Mouse (Mus musculus) brain, embryonic 18.5 days (tissue): ENCODE measurements around the gene Pcnx4.

Experiments used
- DNase-seq: peaks from one replicate; pipeline ENCODE4 v3.0.0-alpha.2; 2012; ENCODE audit warnings: low read depth, low spot score

Pcnx4 gene

DNA sequence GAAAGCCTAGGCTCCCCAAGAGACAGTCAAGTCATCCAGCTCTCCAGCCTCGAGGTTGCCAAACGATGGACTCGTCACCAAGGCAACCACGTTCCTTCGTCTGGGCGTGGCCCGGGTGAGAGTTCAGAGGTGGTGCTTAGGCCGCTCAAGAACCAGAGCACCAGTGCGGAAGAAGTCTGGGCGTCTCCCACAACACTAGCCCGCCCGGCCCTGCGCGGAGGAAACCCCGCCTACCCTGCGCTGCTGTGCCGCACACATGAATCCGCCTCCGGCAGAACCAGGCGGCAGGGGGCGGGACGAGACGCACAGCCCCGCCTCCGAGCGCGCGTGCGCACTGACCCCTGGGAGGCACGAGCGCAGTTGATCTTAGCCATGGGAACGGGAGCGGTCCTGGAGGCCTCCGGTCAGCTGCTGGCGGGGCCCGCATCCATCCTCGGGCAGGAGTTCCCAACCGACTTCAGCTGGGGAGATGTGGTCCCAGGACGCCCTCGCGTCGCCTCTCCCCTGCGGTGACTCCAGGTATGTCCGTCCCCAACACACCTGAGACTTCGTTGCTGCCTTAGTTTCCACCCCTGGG is at the start of gene Pcnx4:
TSS of gene Pcnx4 (plus strand) at position 363 of the 577 bp plus-strand sequence.
- peak; percentile 85 for DNase-seq

DNA sequence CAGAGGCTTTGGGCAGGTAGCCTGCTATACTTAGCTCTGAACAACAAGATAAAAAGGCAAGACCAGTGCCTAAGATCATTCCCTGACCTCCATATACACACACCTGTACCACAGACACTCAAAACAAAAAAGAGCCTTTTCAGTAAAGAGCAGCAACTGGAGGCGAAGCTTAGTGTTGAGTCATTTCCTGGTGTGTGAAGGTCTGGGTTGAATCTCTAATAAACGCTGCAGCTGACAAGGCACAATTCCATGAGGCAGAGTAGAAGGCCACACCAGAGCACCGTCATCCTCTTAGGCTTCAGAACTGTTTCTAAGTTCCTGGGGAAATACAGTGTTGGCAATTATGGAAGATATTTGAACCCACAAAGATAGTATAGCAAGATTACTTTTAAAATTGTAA is 48.7 kb upstream of the Pcnx4 start:
- no peak for DNase-seq

DNA sequence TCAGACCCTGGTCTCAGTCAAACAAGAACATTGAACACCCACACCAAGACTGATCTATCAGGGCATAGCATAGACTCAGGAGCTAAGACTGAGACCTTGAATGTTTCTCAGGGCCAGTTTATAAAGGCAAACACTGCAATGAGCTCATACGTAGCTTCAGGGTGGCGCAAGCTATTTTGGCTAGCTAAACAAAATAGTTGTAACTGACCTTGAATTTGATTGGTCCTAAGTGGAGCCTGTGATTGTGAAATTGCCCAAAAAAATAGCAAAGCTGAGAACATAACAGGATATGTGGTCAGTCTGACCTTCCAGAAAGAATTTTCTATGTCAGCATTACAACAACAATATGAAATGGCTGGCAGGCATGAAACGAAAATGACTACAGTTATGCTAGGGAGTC is 46.2 kb upstream of the Pcnx4 start:
- no peak for DNase-seq

DNA sequence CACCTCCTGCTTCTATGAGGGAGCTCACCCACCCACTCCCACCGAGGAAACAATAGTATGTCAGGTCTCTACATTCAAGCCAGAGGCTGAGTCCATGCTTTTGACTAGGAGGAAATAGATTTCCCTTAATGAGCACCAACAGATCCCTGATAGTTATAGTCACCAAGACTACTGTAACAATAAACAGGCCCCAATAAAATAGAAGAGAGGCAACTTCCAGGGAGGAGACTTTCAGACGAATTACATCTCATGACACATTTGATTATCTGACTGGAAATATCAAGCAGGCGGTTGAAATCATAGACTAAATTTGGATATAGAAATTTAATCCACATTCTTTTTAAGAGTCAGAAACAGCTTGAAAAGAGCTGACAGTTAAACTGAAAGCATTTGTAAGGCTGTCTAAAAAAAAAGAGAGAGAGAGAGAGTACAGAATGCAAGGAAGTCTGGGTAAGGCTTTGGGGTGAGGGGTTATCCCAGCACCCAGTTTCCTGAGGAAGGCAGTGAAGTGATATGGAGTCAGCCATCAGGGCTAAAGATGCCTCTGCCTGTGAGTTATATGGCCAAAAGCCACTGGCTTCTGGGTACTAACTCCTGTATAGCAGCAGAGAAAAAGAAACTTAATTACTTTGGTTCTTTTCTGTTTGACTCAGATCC is 45.0 kb upstream of the Pcnx4 start:
- DNase-seq: no peak

DNA sequence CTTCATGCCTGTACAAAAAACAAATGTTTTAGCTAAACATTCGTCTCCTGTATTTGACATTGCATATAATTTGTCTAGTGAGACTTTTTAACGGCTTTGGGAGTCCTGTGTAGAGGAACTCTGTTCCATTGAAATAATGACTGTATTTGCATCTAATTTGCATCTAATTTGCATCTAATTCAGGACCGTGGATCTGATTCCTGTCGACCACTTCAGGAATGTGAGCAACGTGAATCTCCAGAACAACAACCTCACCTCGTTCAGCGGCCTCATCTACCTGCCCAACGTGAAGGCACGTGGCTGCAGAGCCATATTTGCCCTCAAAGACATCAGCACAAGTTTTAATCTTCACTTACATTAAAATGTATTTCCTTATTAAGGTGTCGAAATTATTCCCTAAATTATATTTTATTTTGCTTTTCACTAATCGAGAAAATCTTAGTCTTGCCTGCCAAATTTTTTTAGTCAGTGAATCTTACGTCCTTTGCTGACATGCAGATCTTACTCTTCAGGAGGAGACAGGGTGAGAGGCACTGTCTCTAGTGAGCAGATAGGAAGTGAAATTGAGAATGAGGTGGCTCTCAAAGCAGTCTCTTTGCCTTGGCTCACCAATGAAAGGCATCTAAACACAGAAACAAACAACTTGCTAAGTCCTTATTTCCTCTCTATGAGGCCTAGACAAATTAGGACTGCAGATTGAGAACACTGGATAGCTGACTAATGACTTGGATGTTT is 39.1 kb upstream of the Pcnx4 start:
- no peak for DNase-seq

DNA sequence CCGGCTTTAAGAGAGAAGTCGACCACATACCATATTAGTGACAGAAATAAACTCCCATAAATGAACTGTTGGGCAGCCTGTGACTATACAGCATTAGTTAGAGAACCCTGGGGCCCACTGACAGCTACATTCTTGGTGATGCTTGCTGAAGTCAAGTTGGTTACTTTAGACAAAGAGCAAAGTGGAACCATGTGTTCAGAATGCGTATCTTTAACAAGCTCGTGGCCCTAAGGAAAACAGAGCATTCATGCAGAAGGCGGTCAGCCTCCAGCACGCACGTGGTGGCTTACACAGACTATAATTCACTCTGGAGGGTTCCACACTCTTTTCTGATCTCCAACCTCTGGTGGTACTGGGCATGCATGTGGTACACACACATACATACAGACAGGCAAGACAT is 26.6 kb upstream of the Pcnx4 start:
- no peak for DNase-seq

DNA sequence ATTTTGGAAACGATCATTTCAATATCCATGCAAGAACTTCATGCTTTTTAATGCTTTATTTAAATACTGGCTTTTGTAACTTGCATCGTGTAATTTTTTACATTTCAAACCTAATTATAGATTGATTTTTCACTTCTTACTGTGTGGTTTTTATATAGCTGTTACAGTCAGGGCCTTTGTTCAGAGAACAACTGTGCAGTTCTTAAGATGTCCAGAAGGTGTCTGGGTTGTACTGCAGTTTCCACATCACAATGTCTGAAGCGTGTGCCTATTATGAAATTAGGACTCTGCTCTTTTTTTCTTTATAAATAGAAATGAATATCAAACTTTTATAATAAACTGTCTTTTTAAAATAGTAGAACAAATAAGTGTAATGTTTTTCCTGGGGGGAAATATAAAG is 20.7 kb upstream of the Pcnx4 start:
- peak; percentile 26 for DNase-seq

DNA sequence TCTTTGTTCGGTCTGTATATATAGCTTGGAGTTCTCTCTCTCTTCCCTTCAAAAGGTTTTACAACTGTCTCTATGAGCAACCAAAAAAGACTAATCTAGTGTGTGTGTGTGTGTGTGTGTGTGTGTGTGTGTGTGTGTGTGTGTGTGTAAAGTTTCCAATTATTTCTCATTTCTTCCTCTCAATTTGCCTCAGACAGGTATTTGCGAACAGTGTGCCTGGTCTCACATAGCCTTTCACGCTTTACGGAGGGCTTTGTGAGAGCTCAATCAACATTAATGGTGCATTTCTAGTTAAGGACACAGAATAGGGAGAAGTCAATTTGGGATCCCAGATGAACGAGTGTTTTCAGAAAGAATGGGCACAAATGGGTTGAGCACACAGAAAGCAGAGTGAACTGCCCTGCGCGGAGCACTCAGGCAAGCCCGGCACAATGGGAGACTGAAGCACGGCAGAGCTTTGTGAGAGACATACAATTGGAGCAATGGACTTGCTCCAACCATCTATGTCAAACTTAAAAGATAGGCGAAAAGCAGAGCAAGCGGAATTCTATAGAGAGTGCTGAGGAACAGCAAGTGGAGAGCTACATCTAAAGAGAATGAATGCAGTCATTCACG is 18.0 kb upstream of the Pcnx4 start:
- DNase-seq: no peak

DNA sequence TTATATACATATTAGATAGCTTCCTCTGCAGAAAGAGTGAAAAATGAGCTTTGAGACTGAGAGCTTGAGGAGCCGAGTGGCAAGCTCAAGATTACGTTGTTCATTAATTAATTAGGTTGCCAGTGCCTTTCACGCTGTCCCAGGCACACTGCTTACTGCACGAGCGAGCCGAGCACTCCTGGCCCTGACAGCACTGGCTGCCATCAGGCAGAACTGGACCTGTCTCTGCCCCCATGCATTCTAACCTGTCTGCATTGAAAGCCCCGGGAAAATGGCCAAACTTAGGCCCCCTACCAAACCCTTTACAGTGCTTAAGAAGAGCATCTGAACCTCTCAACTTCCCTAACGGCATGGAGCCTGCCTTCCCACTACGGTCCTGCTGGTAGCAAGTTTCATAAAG is 16.8 kb upstream of the Pcnx4 start:
- DNase-seq: no peak

DNA sequence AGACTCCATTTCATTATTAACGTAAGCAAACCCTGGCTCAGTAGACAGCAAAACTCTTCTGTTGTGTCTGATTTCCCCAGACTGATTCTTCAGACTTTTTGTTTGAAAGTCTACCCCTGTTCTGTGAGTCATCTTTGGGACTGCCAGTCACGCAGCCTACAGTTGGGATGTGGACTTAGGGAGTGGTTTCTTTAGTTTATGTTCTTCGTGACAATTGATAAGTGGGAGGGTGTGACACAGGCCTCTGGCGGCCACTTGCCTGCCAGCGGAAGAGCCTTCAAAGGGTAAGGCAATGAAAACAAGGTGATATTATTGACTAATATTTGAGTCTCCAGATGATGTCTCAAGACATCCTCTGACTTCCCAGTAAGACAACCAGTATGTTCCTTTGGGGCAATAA is 16.3 kb upstream of the Pcnx4 start:
- no peak for DNase-seq

DNA sequence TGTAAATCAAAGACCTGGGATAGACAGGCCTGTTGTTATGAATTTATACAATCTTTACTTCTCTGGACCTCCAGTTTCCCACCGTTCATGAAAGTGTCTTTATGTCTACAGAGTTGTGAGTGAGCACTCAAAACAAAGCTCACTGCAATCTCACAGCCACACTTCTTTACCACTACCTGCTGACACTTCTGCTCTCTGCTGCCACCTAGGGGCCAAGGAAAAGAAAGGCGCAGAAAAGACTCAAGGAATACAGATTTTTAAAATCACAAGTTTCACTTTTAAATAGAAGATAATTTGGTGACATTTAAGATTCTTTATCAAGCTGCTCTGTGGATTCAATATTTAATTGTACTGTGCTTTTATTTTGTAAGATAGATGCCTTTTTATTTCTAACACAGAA is 15.5 kb upstream of the Pcnx4 start:
- peak; percentile 28 for DNase-seq

DNA sequence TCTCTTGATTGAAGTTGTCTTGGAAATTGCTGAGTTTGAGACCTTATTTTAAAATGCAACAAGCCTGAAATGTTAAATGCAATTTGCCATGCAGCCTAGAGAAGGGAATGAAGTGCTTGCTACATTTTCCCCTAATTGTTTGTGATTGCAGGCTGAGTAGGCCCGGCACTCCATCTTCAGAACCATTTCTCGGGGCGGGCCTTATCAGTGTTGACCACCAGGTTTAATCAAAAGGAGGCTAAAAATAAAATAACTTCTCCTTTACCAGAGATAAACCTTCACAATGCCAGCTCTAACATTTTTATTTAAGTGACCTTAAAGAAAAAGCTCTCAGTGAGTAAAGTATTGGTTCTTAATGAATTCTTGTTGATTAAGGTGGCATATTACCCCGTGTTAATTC is 10.6 kb upstream of the Pcnx4 start:
- no peak for DNase-seq

DNA sequence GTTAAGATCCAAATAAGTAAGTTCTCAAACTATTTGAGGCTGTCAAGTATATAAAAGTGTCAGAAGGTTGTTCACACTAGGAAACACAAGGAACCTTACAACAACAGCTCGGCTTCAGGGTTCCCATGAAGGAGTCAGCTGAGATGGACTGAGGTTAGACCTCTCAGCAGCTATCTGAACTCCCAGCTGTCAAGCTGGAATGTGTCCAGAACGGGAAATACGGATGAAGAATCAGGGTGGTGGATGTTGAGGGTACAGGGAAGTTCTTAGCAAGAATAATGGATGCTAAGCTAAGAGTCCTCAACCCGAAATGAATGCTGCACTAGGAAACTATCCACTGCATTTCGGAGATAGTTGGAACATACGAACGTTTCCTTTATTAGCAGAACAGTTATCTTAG is 3.9 kb upstream of the Pcnx4 start:
- DNase-seq: no peak

DNA sequence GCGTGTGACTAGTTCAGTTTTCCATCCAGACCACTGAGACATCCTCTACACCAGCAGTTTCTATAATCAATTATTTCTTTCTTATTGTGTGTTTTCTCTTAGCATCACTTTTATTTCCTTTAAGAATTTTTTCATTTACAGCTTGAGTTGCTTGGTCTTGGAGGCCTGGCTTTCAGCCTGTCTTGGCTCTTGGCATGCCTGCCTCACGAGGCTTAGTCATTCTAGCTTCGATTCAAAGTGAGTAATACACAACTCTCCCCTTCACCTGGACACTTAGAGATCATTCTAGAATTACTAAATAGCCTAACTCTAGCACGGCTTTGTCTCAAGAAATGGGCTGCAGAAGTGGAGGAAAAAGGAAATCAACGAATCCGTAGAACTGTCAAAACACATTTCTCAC is 2.2 kb upstream of the Pcnx4 start:
- no peak for DNase-seq

DNA sequence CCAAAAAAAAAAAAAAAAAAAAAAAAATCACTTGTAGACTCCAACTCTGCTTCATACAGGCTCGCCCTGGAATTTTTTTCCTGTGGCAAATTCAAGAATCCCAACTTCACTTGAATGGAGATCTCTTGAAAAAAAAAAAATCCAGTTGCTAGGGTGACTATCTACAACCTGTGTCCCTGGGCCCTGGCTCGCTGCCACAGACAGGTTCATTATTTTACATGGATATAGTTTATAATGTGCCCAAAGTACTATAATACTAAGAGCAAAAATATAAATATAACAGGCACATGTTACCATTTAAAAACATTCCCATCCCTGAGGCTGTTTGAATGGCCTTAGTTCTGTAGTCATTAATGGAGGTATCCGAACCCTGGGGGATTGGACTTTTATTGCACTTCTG is 584 bp upstream of the Pcnx4 start:
- DNase-seq: peak; percentile 8

DNA sequence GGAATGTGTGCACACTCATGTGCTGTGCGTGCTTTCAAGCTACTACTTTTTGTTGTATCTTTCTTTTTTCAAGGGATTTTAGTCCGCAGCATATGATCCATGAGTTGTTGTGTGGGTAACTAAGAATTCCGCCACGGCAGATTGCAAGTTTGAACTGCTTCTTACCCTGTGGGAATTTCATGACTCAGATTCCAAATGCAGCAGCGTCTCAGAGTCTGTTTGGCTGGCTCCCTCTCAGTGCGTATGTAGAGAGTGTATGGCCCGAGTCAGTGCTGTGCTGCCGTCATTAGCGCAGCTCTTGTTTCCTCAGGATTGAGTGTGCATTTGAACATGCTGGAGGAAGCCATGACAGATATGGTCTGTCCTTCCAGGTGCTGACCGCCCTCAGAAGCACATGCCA is 2.4 kb downstream of the Pcnx4 start:
- no peak for DNase-seq

DNA sequence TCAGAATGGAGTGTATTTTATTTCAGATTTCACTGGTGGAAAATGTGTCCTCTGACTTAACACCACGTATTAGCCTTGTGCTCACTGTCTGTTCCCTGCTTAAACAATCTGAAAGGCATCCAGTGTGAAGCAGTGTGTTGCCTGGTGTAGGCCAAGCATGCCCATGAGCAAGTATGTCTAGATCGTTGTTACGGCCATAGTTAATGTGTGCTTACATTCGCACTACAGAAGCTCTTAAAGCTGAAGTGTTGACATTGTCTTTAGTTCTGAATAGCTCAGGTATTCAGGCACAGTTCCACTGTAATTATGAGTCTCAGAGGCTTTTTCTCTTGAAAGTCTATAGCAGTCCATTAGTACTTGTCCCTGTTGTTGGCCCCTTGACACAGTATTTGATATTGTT is 18.2 kb downstream of the Pcnx4 start:
- no peak for DNase-seq

DNA sequence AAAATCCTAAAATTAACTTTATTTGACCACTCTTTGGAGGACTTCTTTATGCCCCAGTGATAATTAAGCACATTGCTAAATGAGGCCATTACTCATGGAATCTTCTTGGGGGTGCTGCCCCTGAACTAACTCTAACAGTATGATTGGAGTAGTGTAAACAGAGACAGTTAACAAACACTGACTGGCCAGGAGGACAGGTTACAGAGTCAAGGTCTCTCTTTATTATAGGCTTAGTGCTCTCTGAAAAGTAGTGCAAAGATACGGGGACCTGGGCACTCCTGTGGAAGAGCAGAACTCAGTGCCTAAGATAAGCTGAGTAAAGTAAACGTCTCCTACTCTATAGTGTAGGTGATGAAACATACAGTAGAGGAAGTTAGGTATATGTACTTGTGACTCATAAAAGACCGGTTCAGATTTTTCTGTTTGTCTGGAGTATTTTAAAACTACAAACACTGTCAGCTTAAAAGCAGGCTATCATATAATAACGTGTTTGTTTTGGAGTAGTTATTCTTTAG is 28.2 kb downstream of the Pcnx4 start:
- no peak for DNase-seq

DNA sequence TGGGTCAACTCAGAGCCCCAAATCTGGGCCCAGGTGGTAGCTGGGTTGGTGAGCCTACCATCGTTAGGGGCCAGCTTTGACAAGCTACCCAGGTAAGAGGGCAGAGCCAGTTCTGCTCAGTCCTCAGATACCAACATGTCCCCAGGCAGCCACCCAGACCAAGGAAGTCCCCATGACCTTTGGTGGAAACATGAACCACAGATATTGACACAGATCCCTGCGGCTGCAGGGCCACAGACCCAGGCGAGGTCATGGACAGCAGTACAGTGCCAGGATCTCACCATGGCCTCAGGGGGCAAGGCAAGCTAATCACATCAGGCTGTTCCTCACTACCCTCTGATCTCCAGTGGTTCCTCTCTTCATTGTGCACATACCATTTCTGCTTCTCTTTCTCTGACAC is 45.8 kb downstream of the Pcnx4 start:
- no peak for DNase-seq

DNA sequence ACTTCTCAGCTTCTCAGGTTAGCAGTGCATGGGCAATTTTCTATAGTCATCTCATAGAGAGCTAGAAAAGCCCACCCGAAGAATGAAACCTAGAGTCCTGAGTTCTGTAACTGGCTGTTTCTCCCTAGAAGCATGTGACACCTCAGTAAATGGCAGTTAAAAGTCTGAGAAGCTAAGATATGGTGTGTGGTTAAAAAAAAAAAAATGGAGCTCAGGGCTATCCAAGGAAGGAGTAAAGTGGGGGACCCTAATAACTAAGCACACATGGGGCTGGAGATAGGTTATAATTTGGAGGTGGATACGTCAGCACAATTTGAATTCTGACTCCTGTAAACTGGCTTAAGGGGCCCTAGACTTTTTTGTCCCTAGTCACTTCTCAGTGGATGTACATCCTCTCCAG is 46.9 kb downstream of the Pcnx4 start:
- DNase-seq: no peak

DNA sequence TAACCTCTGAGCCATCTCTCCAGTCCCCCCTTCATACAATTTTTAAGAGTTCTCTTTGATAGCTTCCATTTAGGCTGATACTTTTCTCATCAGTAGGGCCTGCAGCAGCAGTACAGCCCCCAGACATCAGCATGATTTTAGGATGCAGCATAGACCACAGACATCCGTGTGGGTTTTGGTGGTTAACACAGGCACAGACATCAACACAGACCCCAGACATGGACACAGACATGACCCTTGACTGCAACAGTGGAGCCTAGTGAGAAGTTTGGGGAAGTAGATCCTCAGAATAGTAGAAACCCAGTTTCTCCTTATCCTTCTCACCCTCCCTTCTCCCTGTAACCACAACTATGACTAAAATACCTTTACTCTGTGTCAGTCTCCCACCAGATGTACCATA is 49.2 kb downstream of the Pcnx4 start:
- no peak for DNase-seq

DNA sequence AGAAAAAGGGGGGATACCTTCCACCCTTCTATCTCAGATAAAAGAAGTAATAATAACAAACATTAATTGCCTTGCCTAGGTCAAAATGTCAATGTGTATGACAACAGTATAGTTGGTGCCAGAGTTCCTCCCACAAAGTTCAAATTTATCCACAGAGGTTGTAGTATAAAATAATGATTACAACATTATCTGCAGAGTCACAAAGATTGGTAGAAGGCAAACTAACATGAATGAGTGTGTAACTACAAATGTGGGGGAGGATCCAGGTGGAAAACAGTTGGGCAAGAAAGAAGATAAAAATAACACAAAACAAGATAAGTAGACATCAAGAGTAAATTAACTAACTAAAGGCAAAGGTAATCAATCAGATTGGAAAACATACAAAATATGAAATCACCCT is 56.8 kb downstream of the Pcnx4 start:
- no peak for DNase-seq

DNA sequence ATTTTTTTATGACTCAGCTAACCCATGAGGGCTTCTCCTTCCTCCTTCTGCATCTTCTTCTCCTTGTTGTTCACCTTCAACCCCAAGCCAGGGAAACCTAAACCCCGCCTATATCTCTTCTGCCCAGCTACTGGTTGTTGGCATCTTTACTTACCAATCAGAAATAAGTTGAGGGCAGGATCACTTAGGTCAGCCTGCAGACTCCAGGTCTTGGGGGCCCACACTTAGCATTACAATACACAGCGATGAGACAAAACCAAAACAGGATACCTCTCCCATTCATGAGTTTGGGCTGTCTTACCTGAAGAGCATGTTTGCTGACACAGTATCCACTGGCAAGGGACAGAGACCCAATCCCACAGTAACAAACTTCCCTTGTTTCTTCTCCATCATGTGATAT is 57.8 kb downstream of the Pcnx4 start:
- DNase-seq: no peak
